Mouse (Mus musculus) small intestine, adult 2 months (tissue): ENCODE data around the gene Serpinb12.

Source experiments
- CTCF ChIP-seq: fragments of 200-500 bp; IDR thresholded peaks from 2 replicates; pipeline ENCODE4 v1.5.1; 2012; ENCODE audit warnings: low read depth, mild to moderate bottlenecking, control low read depth, inconsistent platforms, low read length, moderate library complexity, mixed read lengths; ENCODE audit not compliant: insufficient replicate concordance, insufficient read length; ENCODE audit errors: extremely low read depth
- POLR2A ChIP-seq: fragments of 200-500 bp; IDR thresholded peaks from 2 replicates; pipeline ENCODE4 v1.6.1; 2012; ENCODE audit warnings: low read depth, mild to moderate bottlenecking, control low read depth, inconsistent platforms, low read length, moderate library complexity

DNA sequence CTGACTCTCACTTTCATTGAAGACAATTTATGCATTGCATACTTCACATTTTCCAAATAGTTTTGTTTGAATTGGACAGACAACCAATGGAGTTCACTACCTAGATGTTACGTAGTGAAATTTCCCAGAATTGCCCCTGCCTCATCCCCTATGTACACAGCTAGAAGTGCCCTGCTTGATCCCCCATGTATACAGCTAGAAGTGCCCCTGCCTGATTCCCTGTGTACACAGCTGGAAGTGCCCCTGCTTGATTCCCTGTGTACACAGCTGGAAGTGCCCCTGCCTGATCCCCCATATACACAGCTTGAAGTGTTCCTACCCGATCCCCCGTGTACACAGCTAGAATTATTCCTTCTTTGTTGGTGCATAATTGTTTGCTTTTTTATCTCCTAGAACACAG lies 72.1 kb downstream of the Serpinb12 start:
- TF ChIP-seq CTCF: no peak
- no peak for TF ChIP-seq POLR2A
